Mouse (Mus musculus) midbrain, postnatal 0 days (tissue): ENCODE results near the gene Podxl2. TPM values are rescaled to one million over a fixed set of nuclear protein-coding genes. Genes with fewer than 3 reads are reported as not detected.

Experiments used
- ATAC-seq: fragments of 200-750 bp; cut with Nextera tagmentation; 2 replicates; pipeline ENCODE4 v1.8.0; 2017; ENCODE audit warnings: moderate number of reproducible peaks, mild to moderate bottlenecking, moderate TSS enrichment, moderate library complexity; ENCODE audit not compliant: low FRiP score
- DNase-seq: peaks from one replicate; pipeline ENCODE4 v3.0.0-alpha.2; 2015; ENCODE audit warnings: low spot score
- H3K27ac ChIP-seq: fragments of 300-500 bp; sonication (generic); 2 replicates; pipeline ENCODE4 v1.5.1; 2014; ENCODE audit warnings: low read depth, mild to moderate bottlenecking, low read length, mixed read lengths
- H3K27me3 ChIP-seq: fragments of 300-500 bp; sonication (generic); 2 replicates; pipeline ENCODE4 v1.6.1; 2014; ENCODE audit warnings: low read length, control low read depth, mixed read lengths; ENCODE audit not compliant: insufficient read depth
- H3K36me3 ChIP-seq: fragments of 300-500 bp; sonication (generic); 2 replicates; pipeline ENCODE4 v1.6.1; 2014; ENCODE audit warnings: low read length, control low read depth, mixed read lengths; ENCODE audit not compliant: insufficient read depth
- H3K4me1 ChIP-seq: fragments of 300-500 bp; sonication (generic); 2 replicates; pipeline ENCODE4 v1.6.1; 2014; ENCODE audit warnings: mild to moderate bottlenecking, control low read depth, antibody characterized with exemption, low read length, mixed read lengths; ENCODE audit not compliant: insufficient read depth
- H3K4me2 ChIP-seq: fragments of 300-500 bp; sonication (generic); 2 replicates; pipeline ENCODE4 v1.6.1; 2014; ENCODE audit warnings: low read depth, mild to moderate bottlenecking, low read length, mixed read lengths; ENCODE audit not compliant: poor library complexity, severe bottlenecking
- H3K4me3 ChIP-seq: fragments of 300-500 bp; sonication (generic); 2 replicates; pipeline ENCODE4 v1.5.1; 2014; ENCODE audit warnings: low read depth, mild to moderate bottlenecking, low read length, moderate library complexity
- H3K9ac ChIP-seq: fragments of 300-500 bp; sonication (generic); replicated peaks from 2 replicates; pipeline ENCODE4 v1.6.1; 2014; ENCODE audit warnings: mild to moderate bottlenecking, low read length, moderate library complexity, mixed read lengths; ENCODE audit not compliant: poor library complexity, severe bottlenecking
- H3K9me3 ChIP-seq: fragments of 300-500 bp; sonication (generic); 2 replicates; pipeline ENCODE4 v1.6.1; 2016; ENCODE audit warnings: low read length, control low read depth
- CTCF ChIP-seq: IDR thresholded peaks from 2 replicates; pipeline ENCODE4 v1.5.1; 2016; ENCODE audit warnings: antibody characterized with exemption, mild to moderate bottlenecking
- WGBS: fragments of 180-500 bp; shearing (Covaris S2); extraction: QIAGEN DNeasy Blood & Tissue Kit; methylation state at CpG from one replicate; pipeline ENCODE4 v1.1.7; 2014; 5-methylcytosine and 5-hydroxymethylcytosine counted together
- polyA plus RNA-seq: library from polyadenylated mRNA; unstranded; fragments of >200 nt; fragmentation: Nextera tagmentation; extraction: Ambion mirVana; gene quantifications from 2 replicates; pipeline ENCODE4 v1.2.1, GENCODE M21; 2015
- total RNA-seq: library from RNA; depleted of rRNA; stranded (reverse); fragments of >200 nt; gene quantifications from 2 replicates; pipeline ENCODE4 v1.2.3, GENCODE M21; 2014

Gene Podxl2
- total and polyA plus RNA-seq, 2 experiments from 2014 or later: 776 to 883 TPM

DNA sequence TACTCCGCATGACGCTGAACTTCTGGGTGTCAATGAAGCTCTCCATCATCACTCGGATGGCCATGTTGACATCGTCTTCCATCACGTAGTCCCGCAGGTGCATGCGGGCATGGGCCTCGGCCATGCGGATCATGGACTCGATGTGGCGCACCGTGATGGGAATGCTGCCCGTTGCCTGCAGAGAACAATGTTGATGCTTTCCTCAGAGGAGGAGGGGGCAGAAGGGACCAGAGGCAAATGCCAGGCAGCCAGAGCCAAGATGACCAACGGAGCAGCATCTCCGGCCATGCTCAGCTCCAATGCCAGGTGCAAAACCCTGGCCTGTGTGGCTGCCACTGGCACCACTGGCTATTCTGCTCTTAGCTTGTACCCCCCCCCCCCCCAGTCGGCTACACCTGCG is 9.8 kb upstream of the Podxl2 start:
- WGBS: 96% methylated on average over 17 of the region's 17 CpGs
- Histone ChIP-seq H3K9ac (no peak overlapping the region), H3K27ac (no peak overlapping the region), H3K36me3 (peaks cover 13% of the 10 kb centered on the region; the same call in 1 of the 2 replicates), H3K4me1 (no peaks in the 10 kb centered on the region), H3K4me3 (no peak overlapping the region), H3K4me2 (no peak overlapping the region), H3K27me3 (no peaks in the 10 kb centered on the region), H3K9me3 (no peaks in the 10 kb centered on the region)
- ATAC-seq (no peak), DNase-seq (no peak)
- TF ChIP-seq CTCF: no peak

DNA sequence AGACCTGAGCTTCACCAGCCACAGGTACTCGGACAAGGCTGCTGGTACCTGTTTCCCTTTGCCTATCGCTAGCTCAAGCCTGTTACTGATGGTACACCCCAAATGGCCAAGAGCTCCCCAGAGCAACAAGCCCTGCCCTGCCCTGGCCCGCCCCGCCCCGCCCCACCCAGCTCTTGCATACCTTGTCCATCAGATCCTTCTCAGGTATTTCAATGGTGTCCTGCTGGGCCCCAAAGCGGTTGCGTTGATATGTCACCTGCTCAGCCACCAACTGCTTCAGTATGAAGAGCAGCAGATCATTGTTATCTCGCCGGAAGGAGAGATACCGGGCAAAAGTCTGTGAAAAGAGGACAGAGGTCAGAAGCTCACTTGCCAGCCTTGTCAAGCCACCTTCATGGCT is 9.4 kb upstream of the Podxl2 start:
- H3K4me1 ChIP-seq: no peaks in the 10 kb centered on the region
- DNase-seq (no peak), ATAC-seq (no peak)
- H3K4me3 ChIP-seq: no peak overlapping the region
- H3K36me3 ChIP-seq: peaks cover 10% of the 10 kb centered on the region; the same call in 1 of the 2 replicates
- no peaks in the 10 kb centered on the region for H3K27me3 ChIP-seq
- H3K9me3 ChIP-seq: no peaks in the 10 kb centered on the region
- H3K4me2 ChIP-seq: no peak overlapping the region
- no peak overlapping the region for H3K27ac ChIP-seq
- WGBS: 97% methylated on average over 10 of the region's 10 CpGs
- no peak for TF ChIP-seq CTCF
- no peak overlapping the region for H3K9ac ChIP-seq

DNA sequence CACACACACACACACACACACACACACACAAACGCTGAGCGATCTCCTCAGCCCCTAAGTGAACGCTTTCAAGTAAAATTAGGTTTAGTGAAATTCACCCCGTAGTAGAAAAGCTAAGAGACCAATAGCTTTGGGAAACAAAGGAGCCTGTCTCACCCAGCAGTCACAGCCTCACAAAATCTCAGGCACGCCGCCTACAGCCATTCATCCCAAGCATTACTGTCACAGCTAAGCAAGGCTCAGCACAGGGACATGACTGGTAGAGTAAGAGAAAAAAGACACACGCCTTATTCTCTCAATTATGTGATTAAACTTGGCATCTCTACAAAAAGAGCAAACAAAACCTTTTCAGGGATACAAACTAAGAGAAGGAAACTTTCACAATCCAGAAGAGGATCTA is 6.5 kb upstream of the Podxl2 start:
- no peak overlapping the region for H3K4me3 ChIP-seq
- H3K9me3 ChIP-seq: no peaks in the 10 kb centered on the region
- H3K27ac ChIP-seq: no peak overlapping the region
- H3K4me2 ChIP-seq: no peak overlapping the region
- no peak for TF ChIP-seq CTCF
- H3K9ac ChIP-seq: no peak overlapping the region
- ATAC-seq (no peak), DNase-seq (no peak)
- no peaks in the 10 kb centered on the region for H3K27me3 ChIP-seq
- 26% methylated on average over 7 of the region's 7 CpGs for WGBS
- no peaks in the 10 kb centered on the region for H3K4me1 ChIP-seq
- peaks cover 4% of the 10 kb centered on the region; the same call in 1 of the 2 replicates for H3K36me3 ChIP-seq

DNA sequence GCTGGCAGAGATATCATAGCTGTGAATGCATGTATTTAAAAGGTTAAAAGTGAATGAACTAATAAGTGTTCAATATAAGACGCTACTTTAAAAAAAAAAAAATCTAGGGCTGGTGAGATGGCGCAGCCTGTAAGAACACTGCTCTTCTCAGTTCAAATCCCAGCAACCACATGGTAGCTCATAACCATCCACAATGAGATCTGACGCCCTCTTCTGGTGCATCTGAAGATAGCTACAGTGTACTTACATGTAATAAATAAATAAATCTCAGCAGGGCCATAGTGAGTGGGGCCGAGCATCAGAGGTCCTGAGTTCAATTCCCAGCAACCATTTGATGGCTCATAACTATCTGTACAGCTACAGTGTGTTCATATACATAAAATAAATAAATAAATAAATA is 4.6 kb upstream of the Podxl2 start:
- no peak for ATAC-seq
- Histone ChIP-seq H3K9ac (no peak overlapping the region), H3K4me2 (no peak overlapping the region), H3K4me1 (no peaks in the 10 kb centered on the region), H3K36me3 (peaks cover 2% of the 10 kb centered on the region; the same call in 1 of the 2 replicates), H3K27ac (no peak overlapping the region), H3K27me3 (no peaks in the 10 kb centered on the region), H3K4me3 (no peak overlapping the region), H3K9me3 (no peaks in the 10 kb centered on the region)
- DNase-seq: no peak
- TF ChIP-seq CTCF: peak; percentile 42
- 59% methylated on average over 4 of the region's 4 CpGs for WGBS

DNA sequence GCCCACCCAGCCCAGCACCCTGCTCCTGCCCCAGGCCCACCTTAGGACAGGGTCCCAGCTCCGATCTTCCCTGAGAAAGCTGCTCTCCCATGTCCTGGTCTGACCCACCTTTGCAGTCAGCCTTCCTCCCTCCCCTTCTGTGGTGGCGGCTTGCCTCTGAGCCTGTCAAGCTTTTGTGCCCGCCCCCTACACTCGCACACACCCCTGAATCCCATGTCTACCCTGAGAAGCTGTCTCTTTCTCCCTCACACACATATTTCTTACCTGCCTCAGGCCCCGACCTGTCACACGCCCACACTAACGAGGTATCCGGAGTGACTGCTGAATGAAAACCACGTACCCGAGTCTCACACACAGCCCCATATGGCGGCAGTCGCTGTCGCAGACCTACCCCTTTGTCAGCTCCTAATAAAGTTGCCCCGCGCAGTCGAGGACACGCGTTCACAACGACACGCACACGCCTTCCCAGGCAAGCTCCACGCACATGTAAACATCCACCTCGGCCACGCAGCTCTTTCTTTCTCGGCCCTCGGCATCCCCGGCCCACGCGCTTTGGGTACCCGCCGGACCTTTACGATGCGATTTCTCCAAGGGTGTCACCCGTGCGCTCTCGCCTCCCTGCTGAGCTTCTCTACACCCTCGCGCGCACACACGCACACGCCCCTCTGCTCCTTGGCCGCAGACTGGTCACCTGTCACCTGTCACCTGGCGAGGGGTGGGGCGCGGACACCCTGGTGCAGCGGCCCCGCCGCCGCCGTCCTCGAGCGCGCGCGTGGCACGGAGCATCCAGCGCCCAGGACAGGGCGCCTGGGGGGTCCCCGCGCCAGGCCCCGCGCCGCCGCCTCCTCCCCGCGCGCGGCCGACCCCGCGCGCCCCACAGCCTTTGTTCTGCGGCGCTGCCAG is 628 bp downstream of the Podxl2 start:
- ATAC-seq: peak; percentile 72
- Histone ChIP-seq H3K4me1 (0 out of 2 replicates have a peak, but pooled peaks cover 6% of the 10 kb centered on the region), H3K36me3 (no peaks in the 10 kb centered on the region), H3K27ac (peak overlapping the region; percentile 98), H3K4me2 (peak overlapping the region; percentile 92), H3K4me3 (peak overlapping the region; percentile 80), H3K9ac (peak overlapping the region; percentile 95), H3K27me3 (no peaks in the 10 kb centered on the region), H3K9me3 (no peaks in the 10 kb centered on the region)
- under 1% methylated on average over 65 of the region's 74 CpGs for WGBS
- TF ChIP-seq CTCF: no peak
- DNase-seq: peak; percentile 67

DNA sequence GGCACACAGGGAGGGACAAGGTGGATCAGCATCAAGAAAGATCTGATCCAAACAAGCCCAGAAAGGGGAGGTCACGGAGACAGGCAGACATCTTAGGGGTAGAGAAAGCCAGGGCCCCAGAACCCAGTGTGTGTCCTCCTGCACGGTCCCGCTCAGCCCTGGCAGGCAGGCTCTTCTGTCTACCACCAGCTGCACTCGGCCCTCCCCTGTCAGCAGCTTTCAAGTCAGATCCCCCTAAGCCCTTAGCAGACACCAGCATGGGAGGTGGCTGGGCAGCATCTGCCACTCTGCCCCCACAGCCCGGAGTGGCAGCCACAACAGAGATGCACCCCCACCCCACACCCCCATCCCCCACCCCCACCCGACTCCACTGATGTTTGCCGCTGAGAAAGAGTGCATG is 2.0 kb downstream of the Podxl2 start:
- H3K9ac ChIP-seq: peak overlapping the region; percentile 95
- H3K36me3 ChIP-seq: no peaks in the 10 kb centered on the region
- no peaks in the 10 kb centered on the region for H3K9me3 ChIP-seq
- 0 out of 2 replicates have a peak, but pooled peaks cover 6% of the 10 kb centered on the region for H3K4me1 ChIP-seq
- TF ChIP-seq CTCF: no peak
- DNase-seq (peak; percentile 43), ATAC-seq (no peak)
- H3K4me3 ChIP-seq: peak overlapping the region; percentile 80
- peak overlapping the region; percentile 92 for H3K4me2 ChIP-seq
- 7% methylated on average over 7 of the region's 7 CpGs for WGBS
- H3K27me3 ChIP-seq: no peaks in the 10 kb centered on the region
- H3K27ac ChIP-seq: no peak overlapping the region
